Mouse (Mus musculus) ES-E14 (cell line): ENCODE measurements at regions not wholly inside any gene's neighbourhood (a gene's known extent, or its start where the extent isn't known, plus 50 kb on each side); places are given as distances from the start of the nearest gene placed in this dataset.

Experiments used
- ZC3H11A ChIP-seq: IDR thresholded peaks from 2 replicates; pipeline ENCODE4 v1.6.1; 2012; ENCODE audit warnings: low read depth, mild to moderate bottlenecking, inconsistent platforms, low read length, borderline replicate concordance
- ZNF384 ChIP-seq: IDR thresholded peaks from 2 replicates; pipeline ENCODE4 v1.6.1; 2012; ENCODE audit warnings: low read depth, low read length, inconsistent platforms

GRCm38 (mm10) chr4:52324300-52324699 lies 114.7 kb upstream of the Smc2 start:
- no peak for TF ChIP-seq ZC3H11A
- no peak for TF ChIP-seq ZNF384
